Mouse (Mus musculus) stomach, postnatal 0 days (tissue): ENCODE measurements around the gene Ttc34.

ENCODE experiments used
- CTCF ChIP-seq: IDR thresholded peaks from 2 replicates; pipeline ENCODE4 v1.5.1; 2016; ENCODE audit warnings: antibody characterized with exemption, low read depth, mild to moderate bottlenecking, moderate library complexity
- EP300 ChIP-seq: optimal IDR thresholded peaks from 2 replicates; pipeline ENCODE3; 2016; ENCODE audit warnings: antibody characterized with exemption

DNA sequence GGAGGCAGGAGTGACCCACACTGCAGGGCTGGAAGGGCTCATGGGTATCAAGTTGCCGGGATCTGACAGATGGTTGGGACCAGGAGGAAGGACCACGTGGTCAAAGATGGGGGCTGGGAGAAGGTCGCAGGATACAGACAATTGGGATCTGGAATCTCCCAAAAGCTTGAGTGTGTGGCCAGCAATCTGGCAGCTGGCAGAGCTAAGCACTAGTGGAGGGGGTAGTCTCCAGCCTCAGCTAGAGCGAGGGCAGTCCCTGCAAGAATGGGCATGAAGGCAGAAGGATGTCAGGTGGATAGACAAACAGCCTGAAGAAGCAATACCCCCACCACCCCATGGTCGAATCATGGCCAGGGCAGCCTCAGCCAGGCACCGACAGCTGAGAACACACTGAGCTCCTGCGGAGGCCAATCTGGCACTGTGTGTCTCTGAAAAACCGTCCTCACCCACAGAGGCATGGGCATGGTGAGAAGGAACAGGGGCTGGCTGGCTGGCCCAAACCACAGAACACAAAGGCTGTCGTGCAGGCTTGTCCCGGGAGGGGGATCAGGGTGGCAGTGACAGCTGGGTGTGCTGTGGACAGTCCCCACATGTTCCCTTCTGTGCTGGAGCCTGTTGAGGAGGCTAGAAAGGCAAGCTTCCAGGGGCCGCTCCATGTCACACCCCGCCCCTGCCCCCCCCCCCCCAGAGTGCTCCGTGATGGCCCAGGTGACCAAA lies 49.8 kb downstream of the Ttc34 start:
- TF ChIP-seq CTCF (no peak), EP300 (no peak)
